Mouse (Mus musculus): Measurements from ENCODE around the gene Furin.

Furin gene

GRCm38 (mm10) chr7:80340793-80341192 lies 64.4 kb downstream of the Furin start, which contains the start of gene Unc45a:
Unc45a (minus strand) TSS chr7:80341005.
- no peak for DNase-seq (ENCODE audit: low spot score)

- DNase-seq (ENCODE audit: low spot score) = peak; percentile 94
These were observed 65.2 kb downstream of the Furin start for GRCm38 (mm10) chr7:80339793-80340628.

- DNase-seq (ENCODE audit: low spot score) = no peak
These were observed 65.9 kb downstream of the Furin start for GRCm38 (mm10) chr7:80339371-80339770.

All from ovary, postnatal 10 days (tissue).